Mouse (Mus musculus) E14TG2a.4 (cell line): ENCODE results near the gene Mrm2.
A peak's percentile ranks its signal among the peaks of the same experiment; 100 is the strongest.

Source experiments
- CTCF ChIP-seq: conservative IDR thresholded peaks from 2 replicates; pipeline ENCODE4 v1.5.1; 2014; ENCODE audit warnings: low read length
- NANOG ChIP-seq: IDR thresholded peaks from 2 replicates; pipeline ENCODE4 v1.6.1; 2014; ENCODE audit warnings: borderline replicate concordance, low read length, mixed read lengths
- POU5F1 ChIP-seq: IDR thresholded peaks from 2 replicates; pipeline ENCODE4 v1.6.1; 2014; ENCODE audit warnings: low read length, borderline replicate concordance

DNA sequence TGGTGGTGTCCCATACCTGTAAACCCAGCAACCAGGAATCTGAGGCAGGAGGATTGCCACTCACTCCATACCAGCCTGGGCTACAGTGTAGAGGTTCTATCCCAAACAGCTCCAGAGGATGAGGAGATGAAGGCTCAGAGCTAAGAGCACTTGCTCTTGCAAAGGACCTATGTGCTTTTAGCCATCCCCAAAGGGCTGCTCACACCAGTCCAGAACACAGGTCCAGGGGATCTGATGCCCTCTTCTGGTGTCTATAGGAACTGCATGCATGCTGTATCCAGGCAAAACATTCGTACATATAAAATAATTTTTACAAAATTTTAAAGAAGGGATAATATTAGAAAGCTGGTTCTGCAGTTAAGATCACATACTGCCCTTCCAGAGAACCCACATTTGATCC lies 5.0 kb upstream of the Mrm2 start:
- peak; percentile 97 for TF ChIP-seq CTCF
- TF ChIP-seq NANOG: no peak
- TF ChIP-seq POU5F1: no peak
